Mouse (Mus musculus) thymus, adult 2 months (tissue): ENCODE results near the gene Faxc.

ENCODE experiments used
- CTCF ChIP-seq: fragments of 200-500 bp; IDR thresholded peaks from 2 replicates; pipeline ENCODE4 v1.5.1; 2012; ENCODE audit warnings: mild to moderate bottlenecking, control low read depth, low read length, moderate library complexity, borderline replicate concordance; ENCODE audit not compliant: control insufficient read depth, poor library complexity, insufficient read depth; ENCODE audit errors: extremely low read depth
- POLR2A ChIP-seq: fragments of 200-500 bp; IDR thresholded peaks from 2 replicates; pipeline ENCODE4 v1.6.1; 2012; ENCODE audit warnings: mild to moderate bottlenecking, low read length, control low read depth, moderate library complexity; ENCODE audit not compliant: control insufficient read depth, poor library complexity, insufficient read depth; ENCODE audit errors: extremely low read depth

DNA sequence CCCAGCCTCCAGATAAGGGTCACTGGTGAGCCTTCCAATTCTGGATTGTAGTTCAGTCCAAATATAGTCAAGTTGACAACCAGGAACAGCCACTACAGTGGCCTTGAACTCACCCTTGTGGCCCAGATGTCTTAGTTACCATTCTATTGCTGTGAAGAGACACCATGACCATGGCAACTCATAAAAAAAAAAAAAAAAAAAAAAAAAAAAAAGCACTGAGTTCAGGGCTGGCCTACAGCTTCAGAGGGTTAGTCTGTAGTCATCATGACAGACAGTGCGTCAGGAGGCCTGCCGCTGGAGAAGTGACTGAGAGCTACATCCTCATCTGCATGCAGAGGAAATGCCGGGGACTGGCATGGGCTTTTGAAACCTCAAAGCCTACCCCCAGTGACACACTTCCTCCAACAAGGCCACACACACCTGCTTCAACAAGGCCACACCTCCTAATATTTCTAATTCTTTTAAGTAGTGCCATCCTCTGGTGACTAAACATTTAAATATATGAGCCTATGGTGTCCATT is 58.5 kb downstream of the Faxc start:
- no peak for TF ChIP-seq CTCF
- no peak for TF ChIP-seq POLR2A
